Mouse (Mus musculus) hindbrain, embryonic 11.5 days (tissue): Measurements from ENCODE around the gene Cda. TPM values are rescaled to one million over a fixed set of nuclear protein-coding genes. Genes with fewer than 3 reads are reported as not detected.
A peak's percentile ranks its signal among the peaks of the same experiment; 100 is the strongest.

Source experiments
- ATAC-seq: fragments of 200-750 bp; cut with Nextera tagmentation; 2 replicates; pipeline ENCODE4 v1.8.0; 2017; ENCODE audit warnings: mild to moderate bottlenecking, moderate TSS enrichment, moderate library complexity; ENCODE audit not compliant: low FRiP score
- DNase-seq: peaks from one replicate; pipeline ENCODE4 v3.0.0-alpha.2; 2015; ENCODE audit warnings: low spot score
- H3K27ac ChIP-seq: fragments of 300-500 bp; sonication (generic); 2 replicates; pipeline ENCODE4 v1.5.1; 2014; ENCODE audit warnings: mild to moderate bottlenecking, low read depth, low read length
- H3K27me3 ChIP-seq: fragments of 300-500 bp; sonication (generic); 2 replicates; pipeline ENCODE4 v1.6.1; 2014; ENCODE audit warnings: mild to moderate bottlenecking, low read length, moderate library complexity, mixed read lengths; ENCODE audit not compliant: control insufficient read depth, insufficient read depth
- H3K36me3 ChIP-seq: fragments of 300-500 bp; sonication (generic); 2 replicates; pipeline ENCODE4 v1.6.1; 2014; ENCODE audit warnings: mild to moderate bottlenecking, low read length, moderate library complexity, mixed read lengths; ENCODE audit not compliant: control insufficient read depth, insufficient read depth
- H3K4me1 ChIP-seq: fragments of 300-500 bp; sonication (generic); replicated peaks from 2 replicates; pipeline ENCODE4 v1.6.1; 2014; ENCODE audit warnings: low read length, mixed read lengths; ENCODE audit not compliant: control insufficient read depth, insufficient read depth
- H3K4me2 ChIP-seq: fragments of 300-500 bp; sonication (generic); replicated peaks from 2 replicates; pipeline ENCODE4 v1.6.1; 2014; ENCODE audit warnings: mild to moderate bottlenecking, low read depth, low read length
- H3K4me3 ChIP-seq: fragments of 300-500 bp; sonication (generic); 2 replicates; pipeline ENCODE4 v1.5.1; 2014; ENCODE audit warnings: low read depth, low read length
- H3K9ac ChIP-seq: fragments of 300-500 bp; sonication (generic); 2 replicates; pipeline ENCODE4 v1.6.1; 2014; ENCODE audit warnings: low read depth, low read length
- H3K9me3 ChIP-seq: fragments of 300-500 bp; sonication (generic); 2 replicates; pipeline ENCODE4 v1.6.1; 2016; ENCODE audit warnings: low read length; ENCODE audit not compliant: control insufficient read depth
- WGBS: fragments of 180-500 bp; shearing (Covaris S2); extraction: QIAGEN DNeasy Blood & Tissue Kit; methylation state at CpG from one replicate; pipeline ENCODE4 v1.1.7; 2014; 5-methylcytosine and 5-hydroxymethylcytosine counted together
- polyA plus RNA-seq: library from polyadenylated mRNA; unstranded; fragments of >200 nt; fragmentation: Nextera tagmentation; extraction: Ambion mirVana; gene quantifications from 2 replicates; pipeline ENCODE4 v1.2.1, GENCODE M21; 2014

Cda gene
- polyA plus RNA-seq: 3.0 and 3.9 TPM in 2 replicates

DNA sequence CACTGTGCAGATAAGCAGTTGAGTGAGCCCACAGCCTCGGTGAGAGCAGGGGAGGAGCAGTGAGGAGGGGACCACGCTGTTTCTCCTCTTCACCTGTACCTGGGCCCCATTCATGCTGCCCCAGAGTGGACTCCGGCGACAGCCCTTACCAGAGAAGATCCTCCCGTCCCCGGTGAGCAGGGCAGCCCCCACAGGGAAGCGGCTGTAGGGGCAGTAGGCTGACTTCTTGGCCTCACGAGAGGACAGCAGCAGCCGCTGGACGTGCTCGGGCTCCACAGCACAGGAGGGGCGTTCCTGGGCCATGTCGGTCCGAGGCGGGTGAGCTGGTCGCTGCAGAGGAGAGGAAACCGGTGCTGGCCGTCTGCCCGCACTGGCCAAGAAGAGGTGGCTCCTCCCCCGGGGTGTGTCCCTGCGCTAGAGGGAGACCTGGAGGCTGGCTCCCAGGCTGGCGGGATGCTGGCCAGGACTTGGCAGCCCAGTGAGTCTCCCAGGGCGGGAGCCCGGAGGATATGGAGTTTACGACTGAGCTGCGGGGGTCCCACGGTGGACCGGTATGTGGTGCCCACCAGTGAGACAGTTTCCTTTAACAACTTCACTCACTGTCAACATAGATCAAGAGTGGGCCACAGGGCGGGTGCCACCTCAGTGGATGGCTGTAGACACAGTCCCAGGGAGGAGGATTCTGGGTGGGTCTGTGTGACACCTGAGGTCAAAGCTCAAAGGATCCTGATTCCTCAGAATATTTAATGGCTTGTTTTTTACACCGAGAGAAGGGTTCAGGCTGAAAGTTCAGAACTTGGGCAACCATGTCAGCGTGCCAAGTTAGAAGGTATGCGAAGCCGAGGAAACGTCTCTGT is at the start of gene Cda:
Cda (minus strand) TSS at position 352 of the 857 bp plus-strand sequence.
- peaks cover 7% of the 10 kb centered on the region for H3K27me3 ChIP-seq
- peak within 1 kb of the TSS; percentile 21 for H3K4me3 ChIP-seq
- H3K27ac ChIP-seq: no peak within 1 kb of the TSS
- H3K9ac ChIP-seq: peak within 1 kb of the TSS; percentile 37; the same call in 1 of the 2 replicates
- peak within 1 kb of the TSS; percentile 45 for H3K4me2 ChIP-seq
- H3K4me1 ChIP-seq: no peaks in the 10 kb centered on the region
- ATAC-seq (peak; percentile 60; the same call in 1 of the 2 replicates), DNase-seq (peak; percentile 65)
- no peaks in the 10 kb centered on the region for H3K36me3 ChIP-seq
- no peaks in the 10 kb centered on the region for H3K9me3 ChIP-seq
- WGBS: 10% methylated on average over 34 of the region's 34 CpGs

DNA sequence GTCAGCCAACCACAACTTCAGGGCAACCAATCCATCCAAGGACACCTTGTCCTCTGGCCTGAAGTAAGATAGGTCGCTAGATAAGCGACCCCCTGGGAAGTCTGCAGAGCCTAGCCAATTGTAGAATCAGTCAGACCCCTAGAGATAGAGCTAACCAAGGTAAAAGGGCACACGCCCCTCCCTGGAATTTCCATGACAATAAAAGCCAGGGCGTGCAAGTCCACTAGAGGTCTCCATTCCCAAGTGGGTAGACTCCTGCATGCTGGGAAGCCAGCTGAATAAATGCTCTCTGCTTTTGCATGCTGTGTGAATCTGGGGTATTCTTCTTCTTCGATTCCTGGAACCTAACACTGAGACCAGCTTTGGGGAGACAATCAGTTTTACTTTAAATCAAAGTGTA is 48.6 kb upstream of the Cda start:
- DNase-seq (no peak), ATAC-seq (no peak)
- no peaks in the 10 kb centered on the region for H3K9me3 ChIP-seq
- H3K27me3 ChIP-seq: no peaks in the 10 kb centered on the region
- WGBS: 54% methylated on average over 5 of the region's 5 CpGs
- 0 out of 2 replicates have a peak, but pooled peaks cover 2% of the 10 kb centered on the region for H3K4me1 ChIP-seq
- no peak overlapping the region for H3K9ac ChIP-seq
- no peak overlapping the region for H3K27ac ChIP-seq
- H3K36me3 ChIP-seq: no peaks in the 10 kb centered on the region
- H3K4me3 ChIP-seq: no peak overlapping the region
- H3K4me2 ChIP-seq: no peak overlapping the region

DNA sequence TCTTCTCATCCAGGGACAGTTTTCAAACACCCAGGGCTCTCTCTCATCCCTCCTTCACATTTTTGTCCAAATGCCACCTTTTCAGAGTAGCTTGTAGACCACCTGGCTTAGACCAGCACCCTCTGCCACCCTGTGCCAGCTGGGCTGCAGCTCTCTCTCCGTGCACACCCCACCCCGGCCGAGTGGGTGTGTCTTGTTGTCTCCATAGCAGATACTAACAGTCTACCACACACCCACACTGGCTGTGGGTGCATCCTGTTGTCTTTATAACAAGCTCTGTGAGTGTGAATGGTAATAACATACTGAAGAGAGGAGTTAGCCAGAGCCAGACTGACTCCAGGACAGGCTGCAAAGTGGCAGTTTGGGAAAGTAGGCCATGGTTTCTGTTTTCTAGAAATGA is 48.2 kb upstream of the Cda start:
- H3K9me3 ChIP-seq: no peaks in the 10 kb centered on the region
- no peak overlapping the region for H3K27ac ChIP-seq
- WGBS: 84% methylated on average over 3 of the region's 3 CpGs
- no peak overlapping the region for H3K4me3 ChIP-seq
- no peaks in the 10 kb centered on the region for H3K27me3 ChIP-seq
- H3K9ac ChIP-seq: no peak overlapping the region
- H3K36me3 ChIP-seq: no peaks in the 10 kb centered on the region
- DNase-seq (no peak), ATAC-seq (no peak)
- no peak overlapping the region for H3K4me2 ChIP-seq
- H3K4me1 ChIP-seq: 0 out of 2 replicates have a peak, but pooled peaks cover 2% of the 10 kb centered on the region

DNA sequence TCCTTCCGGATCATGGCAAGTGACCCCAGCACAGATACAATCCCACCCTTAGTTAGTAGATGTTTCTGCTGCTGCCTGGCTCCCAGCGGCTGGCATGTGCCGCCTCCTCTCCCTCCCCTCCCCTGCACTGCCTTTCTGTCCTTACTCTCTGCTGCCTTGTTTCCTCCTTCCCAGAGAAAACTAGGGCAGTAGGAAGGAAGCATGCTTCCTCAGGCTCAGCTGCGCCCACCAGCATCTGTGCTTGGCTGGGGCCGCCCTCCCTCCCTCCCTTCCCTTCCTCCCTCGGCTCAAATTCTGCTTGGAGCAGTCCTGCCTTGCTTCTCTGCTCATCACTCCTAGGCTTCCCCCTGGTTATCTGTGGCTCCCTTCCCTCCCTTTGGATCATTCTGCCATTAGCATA is 46.9 kb upstream of the Cda start:
- WGBS: 16% methylated on average over 6 of the region's 6 CpGs
- H3K27ac ChIP-seq: no peak overlapping the region
- H3K9ac ChIP-seq: no peak overlapping the region
- H3K4me2 ChIP-seq: no peak overlapping the region
- H3K9me3 ChIP-seq: no peaks in the 10 kb centered on the region
- no peak overlapping the region for H3K4me3 ChIP-seq
- ATAC-seq (no peak), DNase-seq (no peak)
- 0 out of 2 replicates have a peak, but pooled peaks cover 2% of the 10 kb centered on the region for H3K4me1 ChIP-seq
- no peaks in the 10 kb centered on the region for H3K27me3 ChIP-seq
- no peaks in the 10 kb centered on the region for H3K36me3 ChIP-seq

DNA sequence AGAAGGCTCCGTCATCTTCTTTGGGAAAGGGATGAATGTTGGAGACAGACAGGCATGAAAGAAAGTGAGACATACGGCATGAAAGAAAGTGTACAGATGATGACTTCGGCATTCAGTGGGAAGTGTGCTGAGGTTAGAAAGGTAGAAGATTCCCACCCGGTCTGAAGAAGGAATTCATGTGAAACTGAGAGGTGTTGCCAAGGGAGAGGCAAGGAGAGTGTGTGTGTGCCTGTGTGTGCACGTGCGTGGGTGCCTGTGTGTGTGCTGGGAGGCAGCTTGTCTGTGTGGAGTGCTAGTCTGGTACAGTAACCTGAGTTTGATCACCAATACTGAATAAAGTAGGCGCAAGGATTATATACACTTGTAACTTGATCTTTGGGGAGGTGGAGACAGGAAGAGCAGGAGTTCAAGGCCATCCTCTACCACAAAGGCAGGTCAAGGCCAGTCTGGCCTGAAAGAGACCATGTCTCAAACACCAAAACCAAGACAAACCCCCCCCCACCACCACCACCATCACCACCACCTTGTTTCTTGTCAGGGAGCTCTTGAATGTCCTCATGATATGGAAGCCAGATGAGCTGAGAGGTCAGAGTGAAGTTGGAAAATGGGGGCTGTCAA is 43.8 kb upstream of the Cda start:
- no peak for ATAC-seq

DNA sequence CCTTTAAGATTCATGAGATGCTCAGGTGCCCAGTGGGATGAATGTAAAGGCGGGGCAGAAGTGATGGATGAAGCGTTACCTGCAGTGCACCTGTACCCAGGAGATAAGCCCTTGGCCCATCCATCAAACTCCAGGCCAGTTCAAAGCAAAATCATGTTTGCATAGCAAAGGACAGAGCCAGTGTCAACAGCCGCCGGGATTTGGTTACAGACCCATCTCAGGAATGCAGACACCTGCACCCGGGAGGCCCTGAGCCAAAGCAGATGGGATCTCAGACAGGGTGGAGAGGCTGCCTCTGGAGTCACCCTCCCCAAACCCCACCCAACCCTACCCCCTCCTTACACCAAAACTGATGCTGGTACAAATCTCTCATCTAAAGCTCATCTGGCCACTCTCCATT is 43.2 kb upstream of the Cda start:
- WGBS: 13% methylated on average over 5 of the region's 5 CpGs
- no peaks in the 10 kb centered on the region for H3K36me3 ChIP-seq
- ATAC-seq: no peak
- H3K9ac ChIP-seq: no peak overlapping the region
- H3K4me2 ChIP-seq: no peak overlapping the region
- H3K4me1 ChIP-seq: 0 out of 2 replicates have a peak, but pooled peaks cover 2% of the 10 kb centered on the region
- no peaks in the 10 kb centered on the region for H3K27me3 ChIP-seq
- H3K9me3 ChIP-seq: no peaks in the 10 kb centered on the region
- no peak for DNase-seq
- H3K4me3 ChIP-seq: no peak overlapping the region
- H3K27ac ChIP-seq: no peak overlapping the region

More for the DNA sequence above, 43.8 kb upstream of the Cda start:
- Histone ChIP-seq H3K4me1 (0 out of 2 replicates have a peak, but pooled peaks cover 2% of the 10 kb centered on the region), H3K9ac (no peak overlapping the region), H3K4me2 (no peak overlapping the region), H3K9me3 (no peaks in the 10 kb centered on the region), H3K27me3 (no peaks in the 10 kb centered on the region), H3K27ac (no peak overlapping the region), H3K4me3 (no peak overlapping the region), H3K36me3 (no peaks in the 10 kb centered on the region)
- no peak for DNase-seq
- WGBS: 52% methylated on average over 7 of the region's 7 CpGs

DNA sequence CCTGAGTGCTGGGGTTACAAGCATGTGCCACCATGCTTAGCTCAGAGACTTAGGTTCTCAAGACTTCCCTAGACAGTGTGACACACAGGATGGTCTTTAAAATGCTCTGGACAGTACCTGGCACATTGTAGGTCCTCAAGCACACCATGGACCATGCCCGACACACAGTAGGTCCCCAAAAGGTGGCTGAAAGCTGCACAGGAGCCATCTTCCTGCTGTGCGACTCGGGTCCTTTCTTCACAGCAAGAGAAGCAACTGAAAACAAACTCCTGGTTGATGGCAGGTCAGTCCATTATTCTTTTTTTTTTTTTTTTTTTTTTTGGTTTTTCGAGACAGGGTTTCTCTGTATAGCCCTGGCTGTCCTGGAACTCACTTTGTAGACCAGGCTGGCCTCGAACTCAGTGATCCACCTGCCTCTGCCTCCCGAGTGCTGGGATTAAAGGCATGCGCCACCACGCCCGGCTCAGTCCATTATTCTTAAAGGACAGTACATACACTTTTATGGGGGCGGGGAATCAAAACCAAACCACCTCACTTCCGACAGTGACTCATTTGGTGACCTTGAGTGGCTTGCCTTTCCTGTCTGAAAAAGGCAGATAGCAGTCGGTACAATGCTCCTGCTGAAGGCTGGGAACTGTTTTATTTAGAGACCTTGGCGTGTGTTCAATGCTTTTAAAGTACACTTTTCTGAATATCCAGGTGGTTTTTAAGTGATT is 39.8 kb upstream of the Cda start:
- no peaks in the 10 kb centered on the region for H3K36me3 ChIP-seq
- no peak overlapping the region for H3K9ac ChIP-seq
- H3K4me2 ChIP-seq: no peak overlapping the region
- H3K4me3 ChIP-seq: no peak overlapping the region
- ATAC-seq (no peak), DNase-seq (no peak)
- WGBS: 85% methylated on average over 11 of the region's 13 CpGs
- H3K9me3 ChIP-seq: no peaks in the 10 kb centered on the region
- H3K27ac ChIP-seq: no peak overlapping the region
- H3K27me3 ChIP-seq: no peaks in the 10 kb centered on the region
- H3K4me1 ChIP-seq: no peaks in the 10 kb centered on the region

DNA sequence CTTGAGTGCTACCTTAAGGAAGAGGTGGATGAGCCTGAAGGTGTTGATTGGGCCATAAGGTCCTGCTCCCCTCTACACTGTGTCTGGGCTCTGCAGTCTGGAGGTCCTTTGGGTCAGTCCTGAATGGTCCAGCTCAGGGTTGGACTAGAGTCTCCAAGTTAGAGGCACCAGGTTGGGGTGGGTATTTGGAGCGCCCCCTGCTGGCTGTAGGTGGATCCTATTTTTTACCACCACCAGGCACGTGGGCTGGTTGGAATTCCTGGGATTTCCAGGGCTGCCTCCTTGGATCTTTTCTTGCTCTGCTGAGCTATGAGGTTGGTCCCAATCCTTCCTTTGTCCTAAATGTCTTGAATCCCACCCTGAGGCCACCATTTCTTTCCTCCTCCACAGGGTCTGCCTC is 37.0 kb upstream of the Cda start:
- H3K4me3 ChIP-seq: no peak overlapping the region
- H3K4me2 ChIP-seq: no peak overlapping the region
- peak; percentile 45 for DNase-seq
- no peaks in the 10 kb centered on the region for H3K27me3 ChIP-seq
- ATAC-seq: no peak
- H3K36me3 ChIP-seq: no peaks in the 10 kb centered on the region
- no peak overlapping the region for H3K27ac ChIP-seq
- H3K9ac ChIP-seq: no peak overlapping the region
- WGBS: 10% methylated on average over 2 of the region's 2 CpGs
- H3K9me3 ChIP-seq: no peaks in the 10 kb centered on the region
- H3K4me1 ChIP-seq: no peaks in the 10 kb centered on the region
